Mouse (Mus musculus) lung, adult 2 months (tissue): ENCODE measurements around the gene Igsf21.

Experiments used
- CTCF ChIP-seq: fragments of 200-500 bp; IDR thresholded peaks from 2 replicates; pipeline ENCODE4 v1.5.1; 2011; ENCODE audit warnings: mild to moderate bottlenecking, low read length, control low read depth; ENCODE audit not compliant: insufficient read depth
- POLR2A ChIP-seq: fragments of 200-500 bp; IDR thresholded peaks from 2 replicates; pipeline ENCODE4 v1.6.1; 2011; ENCODE audit warnings: low read depth, mild to moderate bottlenecking, control low read depth, low read length, borderline replicate concordance; ENCODE audit errors: extremely low read depth

DNA sequence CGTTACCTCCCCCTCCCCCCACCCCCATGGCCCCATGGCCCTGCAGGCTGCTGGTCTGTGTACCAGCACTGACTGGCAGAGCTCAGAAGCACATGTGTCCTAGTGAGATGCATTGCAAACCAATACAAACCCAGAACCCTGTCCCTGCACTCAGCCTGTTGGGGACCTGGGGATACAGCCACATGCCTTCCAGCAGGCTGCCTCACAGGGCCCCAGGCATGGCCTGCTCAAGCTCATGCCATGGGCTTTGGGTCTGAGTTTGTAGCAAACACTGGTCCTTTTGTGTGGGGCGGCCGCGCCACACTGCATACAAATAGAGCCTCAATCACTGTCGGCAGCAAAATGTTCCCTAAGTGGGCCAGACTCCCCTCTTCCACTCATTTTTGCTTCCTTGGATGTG, 28.2 kb downstream of the Igsf21 start:
- TF ChIP-seq CTCF (no peak), POLR2A (no peak)
